Mouse (Mus musculus) E14TG2a.4 (cell line): ENCODE data around the gene Atp5e.

Source experiments
- CTCF ChIP-seq: conservative IDR thresholded peaks from 2 replicates; pipeline ENCODE4 v1.5.1; 2014; ENCODE audit warnings: low read length
- POU5F1 ChIP-seq: IDR thresholded peaks from 2 replicates; pipeline ENCODE4 v1.6.1; 2014; ENCODE audit warnings: low read length, borderline replicate concordance

- no peak for TF ChIP-seq CTCF
- TF ChIP-seq POU5F1 = no peak
These were observed 25.0 kb downstream of the Atp5e start, which contains the start of gene Ctsz for GRCm38 (mm10) chr2:174438737-174439449.
